Mouse (Mus musculus): Measurements from ENCODE around the gene Mturn. TPM values are rescaled to one million over a fixed set of nuclear protein-coding genes. Genes with fewer than 3 reads are reported as not detected.

Mturn gene
- total RNA-seq, 1 experiment from 2014 or later = 1.8 TPM

GRCm38 (mm10) chr6:54692201-54692600, 10.8 kb downstream of the Mturn start:
- ATAC-seq (replicated peaks; ENCODE audit: low read depth, poor library complexity, severe bottlenecking) = no peak

- ATAC-seq (replicated peaks; ENCODE audit: low read depth, poor library complexity, severe bottlenecking) = no peak
Measured at GRCm38 (mm10) chr6:54693286-54693685, 11.9 kb downstream of the Mturn start.

- peak; percentile 58 for ATAC-seq (replicated peaks; ENCODE audit: low read depth, poor library complexity, severe bottlenecking)
Measured at GRCm38 (mm10) chr6:54698691-54699476, 17.5 kb downstream of the Mturn start.

- ATAC-seq (replicated peaks; ENCODE audit: low read depth, poor library complexity, severe bottlenecking) = peak; percentile 85
Measured at GRCm38 (mm10) chr6:54699477-54700056, 18.1 kb downstream of the Mturn start.

GRCm38 (mm10) chr6:54700516-54700915, 19.1 kb downstream of the Mturn start:
- no peak for ATAC-seq (replicated peaks; ENCODE audit: low read depth, poor library complexity, severe bottlenecking)

GRCm38 (mm10) chr6:54701901-54702300, 20.5 kb downstream of the Mturn start:
- no peak for ATAC-seq (replicated peaks; ENCODE audit: low read depth, poor library complexity, severe bottlenecking)

- ATAC-seq (replicated peaks; ENCODE audit: low read depth, poor library complexity, severe bottlenecking) = no peak
Measured at GRCm38 (mm10) chr6:54703633-54704538, 22.5 kb downstream of the Mturn start.

GRCm38 (mm10) chr6:54704539-54704845, 23.1 kb downstream of the Mturn start:
- ATAC-seq (replicated peaks; ENCODE audit: low read depth, poor library complexity, severe bottlenecking) = no peak

GRCm38 (mm10) chr6:54704847-54705246, 23.4 kb downstream of the Mturn start:
- ATAC-seq (replicated peaks; ENCODE audit: low read depth, poor library complexity, severe bottlenecking) = no peak

- ATAC-seq (replicated peaks; ENCODE audit: low read depth, poor library complexity, severe bottlenecking) = peak; percentile 95
Measured at GRCm38 (mm10) chr6:54705387-54705909, 24.0 kb downstream of the Mturn start.

GRCm38 (mm10) chr6:54706099-54706498, 24.7 kb downstream of the Mturn start:
- no peak for ATAC-seq (replicated peaks; ENCODE audit: low read depth, poor library complexity, severe bottlenecking)

GRCm38 (mm10) chr6:54706611-54707172, 25.3 kb downstream of the Mturn start:
- ATAC-seq (replicated peaks; ENCODE audit: low read depth, poor library complexity, severe bottlenecking) = no peak

GRCm38 (mm10) chr6:54708646-54709045, 27.2 kb downstream of the Mturn start:
- no peak for ATAC-seq (replicated peaks; ENCODE audit: low read depth, poor library complexity, severe bottlenecking)

GRCm38 (mm10) chr6:54715697-54716096, 34.3 kb downstream of the Mturn start:
- ATAC-seq (replicated peaks; ENCODE audit: low read depth, poor library complexity, severe bottlenecking) = peak; percentile 47

GRCm38 (mm10) chr6:54718779-54719685, 37.6 kb downstream of the Mturn start:
- ATAC-seq (replicated peaks; ENCODE audit: low read depth, poor library complexity, severe bottlenecking) = peak; percentile 88

- ATAC-seq (replicated peaks; ENCODE audit: low read depth, poor library complexity, severe bottlenecking) = no peak
Measured at GRCm38 (mm10) chr6:54719686-54720310, 38.4 kb downstream of the Mturn start.

GRCm38 (mm10) chr6:54720512-54721251, 39.3 kb downstream of the Mturn start:
- ATAC-seq (replicated peaks; ENCODE audit: low read depth, poor library complexity, severe bottlenecking) = no peak

GRCm38 (mm10) chr6:54721252-54721635, 39.8 kb downstream of the Mturn start:
- ATAC-seq (replicated peaks; ENCODE audit: low read depth, poor library complexity, severe bottlenecking) = no peak
